Mouse (Mus musculus): Measurements from ENCODE around the gene Gatc.
"Not testable (repeated sequence)": the region's sequence is repeated elsewhere in the genome, so short reads cannot be mapped to it uniquely, and the experiment has no call there.

Gene Gatc

DNA sequence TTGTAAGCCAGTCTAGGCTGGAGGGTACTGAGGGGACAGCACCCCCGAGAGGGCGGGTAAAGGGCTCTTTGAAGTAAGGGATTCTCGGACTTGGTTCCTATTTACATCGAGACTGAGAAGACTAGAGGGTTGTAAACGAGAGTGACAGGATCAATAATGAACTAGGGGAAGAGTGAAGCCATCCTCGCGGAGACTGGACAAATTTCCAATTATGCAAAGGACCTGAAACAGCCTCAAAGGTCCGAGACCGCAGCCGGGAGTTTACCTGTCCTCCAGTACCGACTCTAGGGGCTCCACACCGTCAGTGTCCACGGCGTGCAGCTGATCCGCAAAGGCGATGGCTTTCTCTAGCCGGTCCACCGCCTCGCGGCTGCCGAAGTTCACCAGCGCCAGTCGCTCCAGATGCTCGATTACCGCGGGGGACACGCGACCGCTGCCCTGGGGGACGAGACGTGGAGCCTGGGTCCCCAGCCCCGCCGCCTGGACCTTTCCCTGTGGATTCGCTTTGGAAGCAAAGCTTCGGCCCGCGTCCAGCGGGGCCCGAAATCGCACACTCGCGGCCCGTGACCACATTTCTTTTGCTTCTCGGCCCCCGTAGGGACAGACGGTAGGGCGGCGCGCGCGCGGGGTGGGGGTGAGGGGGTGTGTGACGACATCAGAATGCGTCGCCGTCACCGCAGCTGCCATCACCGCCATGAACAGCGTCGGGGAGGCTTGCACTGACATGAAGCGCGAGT, at the start of gene Gatc, which contains the start of gene Triap1:
TSS of gene Gatc (minus strand) at position 602 of the 737 bp plus-strand sequence.
TSS of gene Triap1 (plus strand) at position 649 of the 737 bp plus-strand sequence.
- peak; percentile 92 for DNase-seq

DNA sequence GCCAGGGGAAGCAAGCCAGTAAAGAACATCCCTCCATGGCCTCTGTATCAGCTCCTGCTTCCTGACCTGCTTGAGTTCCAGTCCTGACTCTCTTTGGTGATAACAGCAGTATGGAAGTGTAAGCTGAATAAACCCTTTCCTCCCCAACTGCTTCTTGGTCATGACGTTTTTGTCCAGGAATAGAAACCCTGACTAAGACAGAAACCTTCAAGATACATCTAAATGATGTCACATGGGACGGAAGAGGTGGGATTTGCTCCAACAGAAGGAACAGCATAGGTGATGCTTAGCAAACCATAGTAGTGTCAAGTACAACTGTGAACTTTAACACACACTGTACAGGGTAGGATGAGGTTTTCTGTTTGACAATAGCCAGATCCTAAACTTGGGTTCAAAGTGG, 37.9 kb upstream of the Gatc start:
- DNase-seq, result not testable (repeated sequence)

DNA sequence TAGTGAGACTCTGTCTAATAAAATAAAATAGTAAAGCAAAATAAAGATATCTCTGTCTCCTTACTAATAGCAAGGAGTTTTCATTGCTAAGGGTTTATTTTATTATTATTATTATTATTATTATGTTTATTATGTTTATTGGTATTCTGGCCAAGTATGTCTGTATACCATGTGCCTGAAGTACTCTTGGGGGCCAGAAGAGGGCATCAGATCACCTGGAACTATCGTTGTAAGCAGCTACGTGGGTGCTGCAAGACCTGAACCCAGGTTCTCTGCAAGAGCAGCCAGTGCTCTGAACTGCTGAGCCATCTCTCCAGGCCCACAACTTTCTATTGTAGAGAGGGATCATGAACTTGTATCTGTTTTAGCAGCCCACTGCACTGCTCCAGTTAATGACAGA, 34.5 kb upstream of the Gatc start:
- no peak for DNase-seq

DNA sequence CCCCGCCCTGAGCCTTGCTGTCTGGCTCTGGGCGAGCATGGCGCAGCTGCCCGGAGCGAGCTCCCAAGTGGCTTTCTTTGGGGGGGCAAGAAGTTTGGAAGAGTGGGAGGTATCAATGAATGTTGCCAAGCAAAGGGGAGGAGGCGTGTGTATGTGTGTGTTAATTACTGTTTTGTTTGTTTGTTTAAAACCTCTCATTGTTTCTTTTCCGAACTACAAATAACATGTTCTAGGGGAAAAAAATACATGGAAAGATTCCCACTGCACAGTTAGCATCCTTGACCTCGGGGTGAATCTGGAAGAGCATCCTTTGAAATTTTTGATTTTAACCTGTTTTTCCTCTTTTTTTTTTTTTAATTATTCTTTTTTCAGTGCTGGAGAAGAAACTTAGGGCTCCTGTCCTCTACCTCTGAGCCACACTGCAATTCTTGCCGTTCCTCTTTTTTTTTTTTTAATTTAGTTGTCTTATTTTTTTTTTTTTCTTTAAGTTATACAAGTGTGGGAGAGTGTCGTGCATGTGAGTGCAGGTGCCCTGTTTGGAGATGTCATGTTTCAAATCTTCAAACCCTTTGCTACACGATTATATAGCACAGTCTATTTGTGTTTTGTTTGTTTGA, 33.3 kb upstream of the Gatc start:
- no peak for DNase-seq

DNA sequence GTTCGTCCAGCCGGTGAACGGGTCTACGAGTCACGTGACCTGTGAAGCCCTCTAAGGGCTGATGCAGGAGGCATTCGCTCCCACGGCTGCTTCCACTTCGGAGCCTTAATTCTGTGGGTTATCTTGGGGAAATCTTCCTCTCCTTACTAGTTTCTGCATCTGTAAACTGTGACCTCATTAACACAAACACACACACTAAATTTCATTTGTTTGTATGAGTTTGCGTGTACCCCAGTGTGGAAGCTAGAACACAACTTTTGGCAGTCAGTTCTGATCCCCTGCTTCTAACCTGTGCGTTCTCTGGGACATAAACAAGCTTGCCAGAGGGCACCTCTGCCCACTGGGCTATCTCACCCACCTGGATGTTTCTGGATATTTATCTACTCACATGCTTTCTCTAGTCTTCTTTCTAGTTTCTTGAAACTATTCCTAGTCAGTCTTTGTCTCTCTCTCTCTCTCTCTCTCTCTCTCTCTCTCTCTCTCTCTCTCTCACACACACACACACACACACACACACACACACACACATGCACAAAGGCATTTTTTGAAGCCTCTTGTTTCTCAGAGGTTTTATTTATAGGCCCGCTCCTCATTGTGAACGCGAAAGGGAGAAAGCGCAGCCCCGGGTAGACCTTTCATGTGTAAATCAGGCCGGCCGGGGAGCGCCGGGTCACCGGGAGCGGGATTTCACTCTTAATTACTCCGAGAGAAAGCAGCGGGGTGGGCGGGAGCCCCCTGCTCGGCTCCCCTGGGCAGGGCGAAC, 32.6 kb upstream of the Gatc start:
- no peak for DNase-seq

DNA sequence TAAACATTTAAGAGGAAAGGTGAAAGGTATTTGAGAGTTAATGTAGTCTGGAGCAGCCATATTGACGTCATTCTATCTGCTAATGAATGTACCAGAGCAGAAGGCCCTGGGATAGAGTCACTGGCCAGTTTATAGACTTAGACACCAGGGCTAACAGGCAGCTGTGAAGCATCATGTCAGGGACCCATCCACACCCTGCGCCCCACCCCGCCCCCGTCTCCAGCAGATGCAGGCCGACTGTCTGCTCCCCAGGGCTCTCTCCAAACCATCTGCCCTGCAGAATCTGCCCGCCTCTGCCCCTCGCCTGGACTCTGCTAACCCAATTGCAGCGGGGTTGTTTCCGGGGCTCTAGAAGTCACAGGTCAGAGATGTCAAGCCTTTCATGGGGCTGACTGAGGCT, 30.8 kb upstream of the Gatc start:
- no peak for DNase-seq

DNA sequence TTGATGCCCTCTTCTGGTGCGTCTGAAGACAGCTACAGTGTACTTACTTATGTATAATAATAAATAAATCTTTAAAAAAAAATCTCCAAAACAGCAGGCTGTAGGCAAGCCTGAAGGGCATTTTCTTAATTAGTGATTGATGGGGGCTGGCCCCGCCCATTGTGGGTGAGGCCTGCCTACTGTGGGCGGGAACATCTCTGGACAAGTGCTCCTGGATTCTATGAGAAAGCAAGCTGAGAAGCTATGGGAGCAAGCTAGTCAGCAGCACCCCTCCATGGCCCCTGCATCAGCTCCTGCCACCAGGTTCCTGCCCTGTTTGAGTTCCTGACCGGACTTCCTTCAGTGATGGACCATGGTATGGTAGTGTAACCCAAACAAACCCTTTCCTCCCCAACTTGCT, 23.8 kb upstream of the Gatc start:
- no peak for DNase-seq

DNA sequence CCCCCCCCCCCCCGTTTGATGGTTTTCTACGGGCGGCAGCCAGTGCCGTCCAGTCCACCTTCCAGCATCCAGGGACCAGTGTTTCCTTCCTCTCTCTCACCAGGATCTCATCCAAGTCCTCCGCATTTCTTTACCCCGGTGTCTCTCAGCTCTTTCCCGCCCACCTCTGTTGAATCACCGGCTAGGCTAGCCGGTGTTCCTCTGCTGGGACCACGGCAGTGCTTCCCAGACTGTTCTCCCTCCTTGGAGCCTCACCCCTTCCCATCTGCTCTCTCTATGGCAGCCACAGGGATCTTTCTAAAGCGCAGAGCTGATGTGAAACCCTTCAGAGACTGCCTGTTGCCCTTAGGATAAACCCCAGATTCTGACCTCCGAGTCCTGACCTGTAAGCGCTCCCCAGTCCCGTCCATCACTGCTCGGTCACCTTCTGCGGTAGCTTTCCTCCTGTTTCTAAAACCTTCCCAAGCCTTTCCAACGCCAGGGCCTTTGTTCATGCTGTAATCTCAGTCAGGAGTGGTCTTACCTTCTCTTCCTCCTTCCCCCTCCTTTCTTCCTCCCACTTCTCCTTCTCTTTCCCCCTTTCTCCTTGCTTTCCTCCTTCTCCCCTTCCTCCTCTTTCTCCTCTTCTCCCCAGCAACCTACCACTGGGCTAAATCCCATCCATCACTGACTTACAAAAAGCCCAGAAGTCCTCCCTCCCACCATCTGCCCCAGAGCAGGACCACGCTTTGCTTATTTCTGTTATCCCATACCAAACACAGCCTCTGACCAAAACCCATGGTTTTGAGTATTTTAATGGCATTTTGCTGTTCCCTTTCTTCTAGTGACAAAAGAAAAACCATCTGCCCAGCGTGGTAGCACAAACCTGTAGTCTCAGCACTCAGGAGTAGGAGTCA, 22.1 kb upstream of the Gatc start:
- no peak for DNase-seq

DNA sequence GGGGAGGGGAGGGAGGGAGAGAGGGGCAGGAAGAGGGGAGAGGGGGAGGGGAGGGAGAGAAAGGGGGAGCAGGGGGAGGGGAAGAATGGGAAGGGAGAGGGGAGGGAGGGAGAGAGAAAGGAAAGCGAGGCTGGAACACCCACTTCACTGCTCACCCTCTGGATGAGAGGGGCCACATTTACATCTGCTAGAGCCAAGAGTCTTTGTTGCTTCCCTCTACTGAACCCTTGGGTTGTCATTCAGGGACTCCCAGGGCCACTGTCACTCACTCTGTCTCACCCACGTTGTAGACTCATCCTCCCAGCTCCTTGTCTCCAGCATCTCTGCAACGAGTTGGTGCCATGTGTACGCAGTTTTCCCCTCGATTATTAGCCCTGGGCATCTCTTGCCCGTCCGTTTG, 21.2 kb upstream of the Gatc start:
- DNase-seq, result no peak

DNA sequence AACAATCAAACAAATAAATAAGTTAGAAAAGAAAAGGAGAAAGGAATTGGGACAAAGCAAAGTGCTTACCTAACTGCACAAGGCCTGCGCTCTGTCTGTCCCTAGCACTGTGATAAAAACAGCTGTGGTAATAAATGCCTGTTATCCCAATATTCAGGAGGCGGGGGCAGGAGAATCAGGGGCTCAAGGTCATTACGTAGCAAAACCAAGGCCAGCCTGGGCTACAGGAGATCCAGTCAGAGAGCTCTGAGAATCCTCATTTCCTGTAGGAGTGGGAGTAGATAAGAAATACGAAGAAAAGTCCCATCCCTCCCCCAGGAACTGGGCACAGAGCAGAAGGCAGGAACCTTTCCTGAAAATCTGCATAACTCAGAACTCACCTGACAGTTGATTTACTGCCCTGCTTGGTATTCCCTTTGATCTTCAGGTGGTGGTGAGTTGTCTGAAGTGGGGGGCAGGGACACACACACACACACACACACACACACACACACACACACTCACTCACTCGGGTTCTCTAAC, 18.9 kb upstream of the Gatc start:
- no peak for DNase-seq

DNA sequence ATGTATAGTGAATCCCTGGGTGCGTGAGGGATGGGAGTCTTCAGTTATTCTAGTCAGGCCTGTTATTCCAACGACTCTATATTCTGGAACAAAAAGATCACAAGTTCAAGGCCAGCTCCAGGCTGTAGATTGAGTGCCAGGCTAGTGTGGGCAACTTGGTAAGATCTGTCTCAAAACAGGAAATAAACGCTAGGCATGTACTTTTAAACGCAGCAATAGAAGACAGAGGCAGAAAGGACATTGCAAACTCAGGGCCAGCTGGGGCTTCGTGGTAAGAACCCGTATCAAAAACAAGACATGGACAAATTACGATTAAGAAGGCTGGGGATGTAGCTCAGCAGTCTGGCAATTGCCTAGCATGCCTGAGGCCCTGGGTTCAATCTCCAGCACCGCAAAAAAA, 18.5 kb upstream of the Gatc start:
- DNase-seq, result no peak

DNA sequence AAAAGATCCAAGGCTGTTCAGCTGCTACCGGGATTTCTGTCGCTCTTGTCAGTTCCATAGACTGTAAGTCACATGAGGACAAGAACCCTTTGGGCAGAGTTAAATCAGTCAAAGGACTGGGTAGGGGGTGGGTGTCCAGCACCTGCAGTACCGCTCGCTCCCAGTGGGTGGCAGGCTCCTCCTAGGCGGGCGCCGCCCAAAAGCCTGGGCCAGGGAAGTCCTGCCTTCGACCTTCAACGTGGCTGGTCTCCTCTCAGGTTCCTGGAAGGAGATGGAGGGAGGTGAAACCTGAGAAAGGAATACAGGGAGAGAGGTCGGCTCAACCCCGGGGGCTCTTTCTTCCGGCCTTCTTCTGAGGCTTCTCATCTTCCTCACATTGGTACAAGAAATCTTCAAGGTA, 17.9 kb upstream of the Gatc start:
- DNase-seq, result peak; percentile 88

DNA sequence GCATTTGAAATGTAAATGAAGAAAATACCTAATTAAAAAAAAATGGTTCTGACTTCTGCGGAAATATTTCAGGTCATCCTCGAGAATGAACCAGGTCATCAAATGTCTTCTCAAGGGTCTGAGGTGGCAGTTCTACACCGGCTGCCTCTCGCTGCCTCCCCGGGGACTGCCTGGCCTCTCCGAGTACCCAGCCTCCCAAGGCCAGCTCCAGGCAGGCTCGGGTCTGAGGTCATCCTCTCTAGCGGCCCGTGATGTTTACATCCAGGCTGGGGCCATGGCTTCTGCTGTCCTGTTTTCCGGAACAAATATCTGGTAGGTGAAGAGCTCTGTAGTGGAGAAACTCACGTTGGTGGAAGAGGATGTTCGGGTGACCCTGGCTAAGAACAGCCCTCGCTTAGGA, 14.1 kb upstream of the Gatc start:
- DNase-seq, result no peak

DNA sequence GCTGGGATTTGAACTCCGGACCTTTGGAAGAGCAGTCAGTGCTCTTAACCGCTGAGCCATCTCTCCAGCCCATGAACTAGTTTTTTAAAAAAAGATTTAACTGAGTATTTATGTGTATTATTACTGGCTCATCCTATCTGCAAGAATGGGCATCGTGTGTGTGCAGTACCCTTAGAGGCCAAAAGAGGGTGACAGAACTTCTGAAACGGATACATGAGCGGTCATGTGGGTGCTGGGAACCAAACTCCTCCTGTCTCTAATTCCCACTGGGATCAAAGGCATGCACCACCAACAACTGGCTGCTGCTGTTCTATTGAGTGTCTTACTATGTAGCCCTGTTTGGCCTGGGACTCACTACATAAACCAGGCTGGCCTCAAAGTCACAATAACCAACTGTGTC, 10.4 kb upstream of the Gatc start:
- DNase-seq, result no peak

DNA sequence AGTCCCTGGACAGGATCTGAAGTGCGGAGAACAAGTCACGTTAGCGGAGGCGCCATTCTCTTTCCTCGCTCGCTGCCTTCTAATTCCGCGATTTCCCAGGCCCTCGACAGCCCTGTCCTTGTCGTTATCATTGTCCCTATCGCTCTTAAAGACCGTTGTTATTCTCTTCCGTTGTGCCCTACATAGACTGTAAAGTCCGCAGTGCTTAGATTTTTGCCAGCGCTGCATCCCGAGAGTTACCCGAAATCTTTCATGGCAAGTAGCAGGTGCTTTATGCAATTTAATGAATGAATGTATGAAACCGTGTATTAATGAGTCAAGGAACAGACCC, 8.2 kb upstream of the Gatc start:
- no peak for DNase-seq

DNA sequence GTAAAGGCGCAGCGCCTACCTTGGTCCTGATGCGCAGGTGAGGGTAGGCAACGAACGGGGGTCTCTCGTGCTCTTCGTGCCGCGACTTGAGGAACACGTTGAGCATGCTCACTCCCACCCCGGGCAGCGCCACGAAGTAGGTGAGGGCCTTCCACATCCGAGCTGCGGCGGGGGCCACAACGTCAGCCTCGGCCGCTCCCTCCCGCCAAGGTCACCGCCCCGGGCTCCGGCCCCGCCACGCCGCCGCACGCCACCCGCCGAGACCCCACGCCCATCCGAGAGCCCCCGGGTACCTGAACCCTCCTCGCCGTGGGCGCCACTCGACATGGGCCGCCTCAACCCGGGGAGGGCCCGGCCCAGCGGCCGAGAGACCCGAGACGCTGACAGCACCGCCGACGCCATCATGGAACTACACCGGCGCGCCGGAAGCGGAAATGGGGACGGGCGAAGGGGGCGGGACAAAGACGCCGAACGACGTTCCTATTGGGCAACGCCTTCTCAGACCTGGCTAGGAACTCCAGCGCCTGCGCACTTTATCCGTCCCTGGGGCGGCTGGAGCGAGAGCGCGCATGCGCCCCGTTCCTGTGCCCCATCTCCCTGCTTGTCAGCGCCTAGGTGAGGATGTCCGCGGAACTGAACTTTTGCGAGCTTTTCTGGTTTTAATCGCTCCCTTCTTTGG, 7.7 kb upstream of the Gatc start, which contains the start of gene Cox6a1:
TSS of gene Cox6a1 (minus strand) at position 436 of the 679 bp plus-strand sequence.
- DNase-seq, result peak; percentile 99

DNA sequence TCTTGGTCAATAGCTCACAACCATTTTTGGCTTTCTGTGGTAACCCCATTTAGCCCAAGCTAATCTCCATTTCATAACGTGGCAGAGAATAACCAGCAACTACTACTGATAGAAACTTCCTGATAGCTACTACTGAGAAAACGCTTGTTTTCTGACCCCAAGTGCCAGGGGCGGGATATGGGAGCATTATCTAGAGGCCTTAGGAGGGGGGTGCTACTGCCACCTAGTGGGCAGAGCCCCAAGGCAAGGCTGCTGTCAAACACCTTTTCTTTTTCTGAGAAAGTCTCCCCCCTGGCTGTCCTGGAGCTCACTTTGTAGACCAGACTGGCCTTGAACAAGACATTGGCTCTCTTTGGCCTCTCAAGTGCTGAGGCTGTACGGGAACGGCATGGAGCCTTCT, 6.6 kb upstream of the Gatc start:
- peak; percentile 88 for DNase-seq

DNA sequence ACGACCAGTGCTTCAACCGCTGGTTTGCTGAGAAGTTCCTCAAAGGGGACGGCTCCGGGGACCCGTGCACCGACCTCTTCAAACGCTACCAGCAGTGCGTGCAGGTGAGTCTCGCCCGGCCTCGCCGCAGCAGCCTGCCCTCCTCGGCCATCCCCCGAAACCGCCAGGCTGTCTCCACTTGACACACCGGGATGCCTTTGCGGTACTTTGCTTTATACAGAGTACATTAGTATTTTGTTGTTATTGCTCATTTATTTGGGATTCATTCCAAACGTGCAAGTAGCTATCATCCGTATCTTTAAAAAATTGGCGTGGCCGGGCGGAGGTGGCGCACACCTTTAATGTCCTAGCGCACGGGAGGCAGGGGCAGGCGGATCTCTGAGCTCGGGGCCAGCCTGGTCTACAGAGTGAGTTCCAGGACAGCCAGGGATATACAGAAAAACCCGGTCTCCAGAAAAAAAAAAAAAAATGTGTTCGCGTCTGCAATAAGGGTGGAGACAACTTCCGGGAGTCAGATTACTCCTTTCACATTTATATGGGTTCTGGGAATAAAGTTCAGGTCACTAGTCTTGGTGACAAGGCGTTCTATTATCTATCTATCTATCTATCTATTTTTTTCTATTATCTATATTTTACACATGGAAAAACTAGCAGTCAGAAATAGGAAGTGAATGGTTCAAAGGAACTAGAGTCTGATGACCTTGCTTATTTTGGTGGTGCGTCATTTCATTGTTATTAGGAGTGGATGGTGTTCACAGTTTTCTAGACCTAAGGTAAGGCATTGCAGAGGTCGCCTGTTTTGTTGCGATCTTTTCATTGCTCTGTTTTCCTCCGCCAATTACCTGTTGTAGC, 562 bp upstream of the Gatc start:
- no peak for DNase-seq

DNA sequence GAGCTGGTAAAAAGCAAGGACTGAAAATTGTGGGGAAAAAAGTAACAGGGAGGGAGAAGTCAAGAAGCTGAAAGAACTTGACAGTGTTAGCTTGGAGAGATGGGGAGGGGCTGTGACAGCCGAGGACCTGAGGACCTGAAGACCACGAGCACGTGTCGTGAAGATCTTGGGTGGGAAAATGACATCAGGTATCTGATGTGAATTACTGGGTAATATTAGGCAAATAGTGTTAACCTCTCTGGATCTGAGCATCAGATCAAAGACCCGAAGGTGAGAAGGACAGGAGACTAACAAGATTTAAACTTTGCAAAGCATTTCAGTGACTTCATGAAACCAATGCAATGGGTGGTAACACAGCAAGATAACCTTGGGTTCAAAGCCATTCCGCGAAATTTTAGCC, 971 bp downstream of the Gatc start:
- DNase-seq, result no peak

DNA sequence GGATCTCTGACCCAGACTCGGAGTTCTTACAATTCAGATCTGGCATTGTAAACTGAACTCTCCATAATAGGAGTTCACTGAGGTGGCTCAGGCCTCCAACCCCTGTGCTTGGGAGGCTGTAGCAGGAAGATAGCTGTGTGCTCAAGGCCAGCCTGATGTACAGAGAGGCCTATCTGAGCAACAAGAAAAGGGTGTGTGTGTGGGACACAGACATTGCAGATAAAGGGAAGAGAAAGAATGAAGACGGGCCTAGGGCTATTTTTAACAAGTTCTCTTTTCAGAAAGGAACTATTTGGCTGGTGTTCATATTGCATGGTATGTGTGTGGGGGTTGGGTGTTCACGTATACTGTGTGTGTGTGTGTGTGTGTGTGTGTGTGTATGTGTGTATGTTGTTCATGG, 7.4 kb downstream of the Gatc start:
- DNase-seq, result no peak

DNA sequence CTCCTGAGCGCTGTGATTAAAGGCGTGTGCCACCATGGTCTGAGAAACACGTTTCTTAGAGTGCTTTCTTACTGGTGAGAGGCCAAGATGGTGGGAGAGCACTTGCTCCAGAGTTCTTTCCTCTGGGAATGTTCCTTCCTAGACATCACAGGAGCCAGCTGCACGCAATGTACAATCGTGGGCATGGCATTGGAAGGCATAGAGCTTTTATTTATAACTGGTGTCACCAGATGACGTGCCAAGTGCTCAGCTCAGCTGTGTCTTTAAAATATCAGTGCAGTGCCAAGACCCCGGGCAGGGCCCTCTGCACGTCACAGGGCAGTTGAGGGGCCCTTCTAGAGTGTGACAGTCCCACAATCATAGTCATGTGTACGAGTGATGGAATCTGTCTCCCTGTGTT, 10.0 kb downstream of the Gatc start:
- DNase-seq, result no peak

All from kidney, adult 18-20 months (tissue).